Mouse (Mus musculus): ENCODE data around the gene Coa7.

GRCm38 (mm10) chr4:108387681-108388253, 59.8 kb downstream of the Coa7 start:
- TF ChIP-seq CTCF (IDR thresholded peaks at IDR 0.05; ENCODE audit: extremely low read depth, insufficient read depth, low read length) (no peak), POLR2A (IDR thresholded peaks at IDR 0.05; ENCODE audit: extremely low read depth, insufficient read depth, low read length) (no peak)

All from cortical plate, adult 2 months (tissue).